Mouse (Mus musculus): ENCODE measurements around the gene Pappa2. TPM values are rescaled to one million over a fixed set of nuclear protein-coding genes. Genes with fewer than 3 reads are reported as not detected.

Pappa2 gene
- 1.1 and 1.5 TPM in 2 replicates for polyA plus RNA-seq (2014; fragmentation: Nextera tagmentation; extraction: Ambion mirVana)

DNA sequence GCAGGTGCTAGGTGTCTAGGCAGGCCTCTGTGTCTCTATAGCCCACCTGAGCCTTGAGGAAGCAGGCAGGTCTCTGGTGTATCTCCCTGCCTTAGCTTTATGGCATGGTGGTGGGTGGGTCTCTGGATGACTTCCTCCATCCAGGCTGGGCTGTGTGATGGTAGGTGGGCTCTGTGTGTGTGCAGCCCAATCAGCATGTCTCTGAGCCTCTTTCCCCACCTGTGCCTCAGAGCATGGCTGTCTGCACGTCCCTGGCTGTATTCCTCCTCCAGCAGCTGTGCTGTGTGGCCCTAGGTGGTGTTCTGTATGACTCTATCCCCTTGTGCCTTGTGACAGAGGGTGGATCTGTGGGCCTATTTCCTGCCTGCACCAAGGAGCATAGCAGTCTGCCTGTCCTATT, at the start of gene Pappa2:
Gene Pappa2, minus strand, starts transcription at position 101 of the 400 bp plus-strand sequence.
- ATAC-seq (replicated peaks; ENCODE audit: low FRiP score) (no peak), DNase-seq (ENCODE audit: low spot score) (no peak)
- 50% methylated on average over 1 of the region's 1 CpGs for WGBS
- H3K36me3 ChIP-seq (ENCODE audit: control insufficient read depth, insufficient read depth, low read length) = no peaks in the 10 kb centered on the region
- no peaks in the 10 kb centered on the region for H3K9me3 ChIP-seq (ENCODE audit: control insufficient read depth, low read length)
- H3K4me2 ChIP-seq (ENCODE audit: low read depth, low read length, severe bottlenecking) = no peak within 1 kb of the TSS
- H3K4me3 ChIP-seq (ENCODE audit: low read depth, low read length) = no peak within 1 kb of the TSS
- H3K27me3 ChIP-seq (ENCODE audit: control insufficient read depth, insufficient read depth, low read length) = no peaks in the 10 kb centered on the region
- H3K9ac ChIP-seq (ENCODE audit: low read length) = no peak within 1 kb of the TSS
- H3K4me1 ChIP-seq (replicated peaks; ENCODE audit: control insufficient read depth, insufficient read depth, low read length) = no peaks in the 10 kb centered on the region
- H3K27ac ChIP-seq (ENCODE audit: low read depth, low read length) = no peak within 1 kb of the TSS

DNA sequence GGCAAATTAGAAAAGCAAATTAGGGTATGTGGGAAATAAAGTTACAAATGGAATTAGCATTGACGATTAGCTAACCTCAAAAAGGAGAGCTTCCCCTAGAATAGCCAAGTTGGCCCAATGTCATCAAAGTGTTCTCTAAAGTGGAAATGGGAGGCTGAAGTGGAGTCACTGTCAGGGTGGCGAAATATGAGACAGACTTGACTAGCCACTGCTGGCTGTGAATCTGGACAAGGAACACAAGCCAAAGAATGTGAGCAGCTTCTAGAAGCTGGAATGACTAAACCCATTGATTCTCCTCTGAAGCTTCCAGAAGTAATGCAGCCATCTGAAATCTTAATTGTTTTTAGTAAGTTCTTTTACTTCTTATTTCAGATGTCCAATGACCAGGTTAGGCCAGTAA, 48.8 kb upstream of the Pappa2 start:
- Histone ChIP-seq H3K36me3 (ENCODE audit: control insufficient read depth, insufficient read depth, low read length) (no peaks in the 10 kb centered on the region), H3K27me3 (ENCODE audit: control insufficient read depth, insufficient read depth, low read length) (no peaks in the 10 kb centered on the region), H3K4me1 (replicated peaks; ENCODE audit: control insufficient read depth, insufficient read depth, low read length) (no peaks in the 10 kb centered on the region), H3K4me2 (ENCODE audit: low read depth, low read length, severe bottlenecking) (no peak overlapping the region), H3K4me3 (ENCODE audit: low read depth, low read length) (no peak overlapping the region), H3K27ac (ENCODE audit: low read depth, low read length) (no peak overlapping the region), H3K9me3 (ENCODE audit: control insufficient read depth, low read length) (no peaks in the 10 kb centered on the region), H3K9ac (ENCODE audit: low read length) (no peak overlapping the region)
- 87% methylated on average over 2 of the region's 2 CpGs for WGBS
- no peak for DNase-seq (ENCODE audit: low spot score)
- ATAC-seq (replicated peaks; ENCODE audit: low FRiP score) = no peak

GRCm38 (mm10) chr1:159014940-159015660, 34.8 kb upstream of the Pappa2 start:
- Histone ChIP-seq H3K27ac (ENCODE audit: low read depth, low read length) (no peak overlapping the region), H3K9ac (ENCODE audit: low read length) (no peak overlapping the region), H3K36me3 (ENCODE audit: control insufficient read depth, insufficient read depth, low read length) (no peaks in the 10 kb centered on the region), H3K4me1 (replicated peaks; ENCODE audit: control insufficient read depth, insufficient read depth, low read length) (no peaks in the 10 kb centered on the region), H3K4me3 (ENCODE audit: low read depth, low read length) (no peak overlapping the region), H3K4me2 (ENCODE audit: low read depth, low read length, severe bottlenecking) (no peak overlapping the region), H3K9me3 (ENCODE audit: control insufficient read depth, low read length) (no peaks in the 10 kb centered on the region), H3K27me3 (ENCODE audit: control insufficient read depth, insufficient read depth, low read length) (no peaks in the 10 kb centered on the region)
- ATAC-seq (replicated peaks; ENCODE audit: low FRiP score) (peak; percentile 91), DNase-seq (ENCODE audit: low spot score) (no peak)
- 53% methylated on average over 5 of the region's 5 CpGs for WGBS

- 82% methylated on average over 3 of the region's 3 CpGs for WGBS
- Histone ChIP-seq H3K4me1 (replicated peaks; ENCODE audit: control insufficient read depth, insufficient read depth, low read length) (no peaks in the 10 kb centered on the region), H3K4me3 (ENCODE audit: low read depth, low read length) (no peak overlapping the region), H3K36me3 (ENCODE audit: control insufficient read depth, insufficient read depth, low read length) (no peaks in the 10 kb centered on the region), H3K9ac (ENCODE audit: low read length) (no peak overlapping the region), H3K9me3 (ENCODE audit: control insufficient read depth, low read length) (no peaks in the 10 kb centered on the region), H3K27me3 (ENCODE audit: control insufficient read depth, insufficient read depth, low read length) (no peaks in the 10 kb centered on the region), H3K27ac (ENCODE audit: low read depth, low read length) (no peak overlapping the region), H3K4me2 (ENCODE audit: low read depth, low read length, severe bottlenecking) (no peak overlapping the region)
- DNase-seq (ENCODE audit: low spot score) (no peak), ATAC-seq (replicated peaks; ENCODE audit: low FRiP score) (no peak)
Measured at GRCm38 (mm10) chr1:158987042-158987441, 6.8 kb upstream of the Pappa2 start.

- H3K4me1 ChIP-seq (replicated peaks; ENCODE audit: control insufficient read depth, insufficient read depth, low read length) = peaks cover 3% of the 10 kb centered on the region; the same call in 1 of the 2 replicates
- no peak overlapping the region for H3K27ac ChIP-seq (ENCODE audit: low read depth, low read length)
- no peak overlapping the region for H3K9ac ChIP-seq (ENCODE audit: low read length)
- no peak overlapping the region for H3K4me3 ChIP-seq (ENCODE audit: low read depth, low read length)
- ATAC-seq (replicated peaks; ENCODE audit: low FRiP score) = no peak
- no peaks in the 10 kb centered on the region for H3K36me3 ChIP-seq (ENCODE audit: control insufficient read depth, insufficient read depth, low read length)
- H3K27me3 ChIP-seq (ENCODE audit: control insufficient read depth, insufficient read depth, low read length) = no peaks in the 10 kb centered on the region
- H3K4me2 ChIP-seq (ENCODE audit: low read depth, low read length, severe bottlenecking) = no peak overlapping the region
- H3K9me3 ChIP-seq (ENCODE audit: control insufficient read depth, low read length) = no peaks in the 10 kb centered on the region
- no peak for DNase-seq (ENCODE audit: low spot score)
- 83% methylated on average over 5 of the region's 5 CpGs for WGBS
Measured at GRCm38 (mm10) chr1:158962340-158962739, 17.9 kb downstream of the Pappa2 start.

DNA sequence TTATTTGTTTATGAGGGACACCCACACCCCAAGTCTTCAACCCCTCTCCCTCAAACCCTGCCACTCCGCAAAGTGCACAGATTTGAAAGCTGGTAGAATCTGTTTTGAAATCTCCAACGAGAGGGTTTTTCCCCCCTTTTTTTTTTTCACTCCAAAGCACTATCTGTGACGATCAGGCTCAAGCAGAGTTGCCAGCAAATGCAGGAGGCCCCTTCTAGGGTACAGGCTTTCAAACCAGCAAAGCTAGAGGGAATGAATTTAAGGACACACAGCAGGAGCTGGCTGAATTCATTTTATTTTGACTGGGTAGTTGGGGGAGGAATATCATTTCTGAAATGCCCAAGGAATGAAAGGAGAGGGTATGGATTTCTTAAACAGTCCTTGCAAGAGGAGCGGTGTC, 19.3 kb downstream of the Pappa2 start:
- ATAC-seq (replicated peaks; ENCODE audit: low FRiP score) (0 out of 2 replicates have a peak, but pooled peaks have one; percentile 2), DNase-seq (ENCODE audit: low spot score) (no peak)
- H3K27me3 ChIP-seq (ENCODE audit: control insufficient read depth, insufficient read depth, low read length) = no peaks in the 10 kb centered on the region
- H3K9ac ChIP-seq (ENCODE audit: low read length) = no peak overlapping the region
- H3K4me3 ChIP-seq (ENCODE audit: low read depth, low read length) = no peak overlapping the region
- no peaks in the 10 kb centered on the region for H3K9me3 ChIP-seq (ENCODE audit: control insufficient read depth, low read length)
- no peaks in the 10 kb centered on the region for H3K36me3 ChIP-seq (ENCODE audit: control insufficient read depth, insufficient read depth, low read length)
- WGBS = 31% methylated on average over 4 of the region's 4 CpGs
- H3K27ac ChIP-seq (ENCODE audit: low read depth, low read length) = no peak overlapping the region
- H3K4me1 ChIP-seq (replicated peaks; ENCODE audit: control insufficient read depth, insufficient read depth, low read length) = peaks cover 3% of the 10 kb centered on the region; the same call in 1 of the 2 replicates
- H3K4me2 ChIP-seq (ENCODE audit: low read depth, low read length, severe bottlenecking) = peak overlapping the region; percentile 6; the same call in 1 of the 2 replicates

DNA sequence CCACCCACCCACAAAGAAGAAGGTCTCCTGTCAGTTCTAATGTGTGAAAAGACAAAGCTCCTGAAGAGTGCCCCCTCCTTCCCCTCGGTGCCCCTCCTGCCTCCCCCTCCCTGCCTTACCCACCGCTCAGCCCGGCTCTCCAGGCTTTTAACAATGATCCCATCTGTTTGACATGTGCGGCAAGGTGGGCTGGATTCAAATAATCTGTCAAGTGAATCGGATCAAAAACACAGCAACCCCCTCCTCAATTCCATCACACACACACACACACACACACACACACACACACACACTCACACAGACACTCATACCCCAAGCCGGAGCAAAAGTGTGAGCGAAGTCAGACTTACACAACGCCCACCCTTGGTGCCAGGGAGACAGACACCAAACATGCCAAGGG, 19.7 kb downstream of the Pappa2 start:
- no peak overlapping the region for H3K27ac ChIP-seq (ENCODE audit: low read depth, low read length)
- DNase-seq (ENCODE audit: low spot score) (no peak), ATAC-seq (replicated peaks; ENCODE audit: low FRiP score) (peak; percentile 75)
- no peak overlapping the region for H3K9ac ChIP-seq (ENCODE audit: low read length)
- no peaks in the 10 kb centered on the region for H3K9me3 ChIP-seq (ENCODE audit: control insufficient read depth, low read length)
- H3K27me3 ChIP-seq (ENCODE audit: control insufficient read depth, insufficient read depth, low read length) = no peaks in the 10 kb centered on the region
- peaks cover 3% of the 10 kb centered on the region; the same call in 1 of the 2 replicates for H3K4me1 ChIP-seq (replicated peaks; ENCODE audit: control insufficient read depth, insufficient read depth, low read length)
- WGBS = 24% methylated on average over 8 of the region's 8 CpGs
- no peaks in the 10 kb centered on the region for H3K36me3 ChIP-seq (ENCODE audit: control insufficient read depth, insufficient read depth, low read length)
- 0 out of 2 replicates have a peak overlapping the region, but pooled peaks have one; percentile 4 for H3K4me3 ChIP-seq (ENCODE audit: low read depth, low read length)
- peak overlapping the region; percentile 28; the same call in 1 of the 2 replicates for H3K4me2 ChIP-seq (ENCODE audit: low read depth, low read length, severe bottlenecking)

- no peaks in the 10 kb centered on the region for H3K36me3 ChIP-seq (ENCODE audit: control insufficient read depth, insufficient read depth, low read length)
- H3K27ac ChIP-seq (ENCODE audit: low read depth, low read length) = no peak overlapping the region
- H3K27me3 ChIP-seq (ENCODE audit: control insufficient read depth, insufficient read depth, low read length) = no peaks in the 10 kb centered on the region
- no peaks in the 10 kb centered on the region for H3K9me3 ChIP-seq (ENCODE audit: control insufficient read depth, low read length)
- WGBS = 93% methylated on average over 7 of the region's 7 CpGs
- peaks cover 3% of the 10 kb centered on the region; the same call in 1 of the 2 replicates for H3K4me1 ChIP-seq (replicated peaks; ENCODE audit: control insufficient read depth, insufficient read depth, low read length)
- no peak for ATAC-seq (replicated peaks; ENCODE audit: low FRiP score)
- H3K4me3 ChIP-seq (ENCODE audit: low read depth, low read length) = no peak overlapping the region
- DNase-seq (ENCODE audit: low spot score) = no peak
- no peak overlapping the region for H3K4me2 ChIP-seq (ENCODE audit: low read depth, low read length, severe bottlenecking)
- H3K9ac ChIP-seq (ENCODE audit: low read length) = no peak overlapping the region
Measured at GRCm38 (mm10) chr1:158956361-158956760, 23.9 kb downstream of the Pappa2 start.

DNA sequence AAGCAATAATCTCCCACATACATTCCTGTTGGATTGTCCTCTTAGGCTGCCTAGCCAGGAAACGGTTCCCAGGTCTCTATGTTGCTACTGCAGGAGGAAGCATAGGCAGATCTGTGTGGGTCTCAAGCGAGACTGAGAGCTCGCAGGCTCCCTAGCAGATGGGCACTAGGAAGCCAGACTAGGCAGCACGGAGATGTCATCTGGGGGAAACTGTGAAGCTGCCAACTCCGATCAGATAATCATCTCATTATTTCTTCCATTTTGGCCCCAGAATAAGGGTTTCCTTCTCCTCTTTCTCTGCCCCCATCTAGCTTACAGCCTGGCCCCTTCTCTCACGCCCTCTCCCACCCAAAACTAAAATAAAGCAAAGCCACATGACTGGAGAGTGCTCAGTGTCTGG, 25.5 kb downstream of the Pappa2 start:
- DNase-seq (ENCODE audit: low spot score) (no peak), ATAC-seq (replicated peaks; ENCODE audit: low FRiP score) (no peak)
- Histone ChIP-seq H3K27me3 (ENCODE audit: control insufficient read depth, insufficient read depth, low read length) (no peaks in the 10 kb centered on the region), H3K9me3 (ENCODE audit: control insufficient read depth, low read length) (no peaks in the 10 kb centered on the region), H3K4me2 (ENCODE audit: low read depth, low read length, severe bottlenecking) (no peak overlapping the region), H3K4me1 (replicated peaks; ENCODE audit: control insufficient read depth, insufficient read depth, low read length) (no peaks in the 10 kb centered on the region), H3K9ac (ENCODE audit: low read length) (no peak overlapping the region), H3K36me3 (ENCODE audit: control insufficient read depth, insufficient read depth, low read length) (no peaks in the 10 kb centered on the region), H3K27ac (ENCODE audit: low read depth, low read length) (no peak overlapping the region), H3K4me3 (ENCODE audit: low read depth, low read length) (no peak overlapping the region)
- 73% methylated on average over 6 of the region's 6 CpGs for WGBS
